Mouse (Mus musculus) E14TG2a.4 (cell line): ENCODE measurements around the gene Calcoco2.

Source experiments
- CTCF ChIP-seq: conservative IDR thresholded peaks from 2 replicates; pipeline ENCODE4 v1.5.1; 2014; ENCODE audit warnings: low read length
- POU5F1 ChIP-seq: IDR thresholded peaks from 2 replicates; pipeline ENCODE4 v1.6.1; 2014; ENCODE audit warnings: low read length, borderline replicate concordance

DNA sequence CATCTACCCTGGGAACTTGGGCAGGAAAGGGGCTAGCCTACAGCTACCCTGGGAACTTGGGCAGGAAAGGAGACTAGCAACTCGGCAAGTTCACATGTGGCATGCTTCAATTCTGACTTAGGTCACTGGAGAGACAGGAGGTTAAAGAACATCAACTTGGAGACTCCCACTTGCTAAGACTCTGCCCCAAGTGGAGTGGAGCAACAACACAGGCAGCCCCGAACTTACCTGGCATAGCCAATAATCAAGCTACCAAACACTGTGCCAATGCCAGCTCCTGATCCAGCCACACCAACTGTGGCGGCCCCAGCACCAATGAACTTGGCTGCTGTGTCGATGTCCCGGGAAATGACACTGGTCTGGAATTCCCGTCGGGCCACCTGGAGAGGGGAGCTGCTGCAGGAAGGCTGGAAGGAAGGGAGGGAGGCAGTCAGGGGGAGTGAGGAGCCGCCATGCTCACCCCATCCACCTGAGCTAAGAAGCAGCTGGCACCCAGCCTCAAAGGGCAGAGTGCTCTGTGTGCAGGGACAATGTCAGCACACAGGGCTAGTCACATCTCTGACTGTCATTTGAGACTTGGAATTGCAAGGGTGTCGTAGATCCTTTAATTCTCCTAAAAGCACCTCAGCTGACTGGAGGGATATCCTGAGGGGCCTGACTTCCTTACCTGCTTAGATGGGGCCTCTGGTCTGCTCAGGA lies 38.3 kb downstream of the Calcoco2 start:
- TF ChIP-seq CTCF (no peak), POU5F1 (no peak)
